Mouse (Mus musculus) frontal cortex, adult 2 months (tissue): ENCODE results near the gene Glt28d2. TPM values are rescaled to one million over a fixed set of nuclear protein-coding genes. Genes with fewer than 3 reads are reported as not detected.

ENCODE experiments used
- DNase-seq, 2 experiments: peaks; one replicate each; pipeline ENCODE4 v3.0.0; 2022; ENCODE audit warnings: low spot score in 1 of 2; ENCODE audit errors: extremely low spot score in 1 of 2
- polyA plus RNA-seq: library from polyadenylated mRNA; depleted of rRNA; stranded (reverse); fragments of >200 nt; gene quantifications from 2 replicates; pipeline ENCODE4 v1.2.3, GENCODE M21; 2012; rRNA removed

The Glt28d2 gene
- polyA plus RNA-seq, 1 experiment, result 0.84 TPM

- DNase-seq, result no peak
These were observed 58.3 kb downstream of the Glt28d2 start for GRCm38 (mm10) chr3:85829047-85829446.

DNA sequence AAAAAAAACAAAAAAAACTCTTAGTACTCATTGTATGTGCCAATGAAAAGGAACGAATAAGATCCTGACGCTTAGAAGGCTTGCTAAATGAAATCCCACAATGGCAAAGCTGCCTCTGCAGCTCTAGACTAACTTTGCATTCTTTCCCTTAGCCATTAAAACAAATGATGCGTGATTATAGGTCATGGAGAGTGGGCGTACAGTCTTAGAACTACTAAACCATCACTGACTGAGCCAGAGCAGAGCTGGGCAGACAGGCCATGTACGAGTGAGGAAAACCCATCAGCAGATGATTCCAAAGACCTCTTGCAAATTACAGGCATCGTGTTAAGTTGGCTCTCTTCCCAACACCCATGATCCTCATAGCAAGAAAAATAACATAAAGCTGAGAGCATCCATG lies 59.5 kb downstream of the Glt28d2 start:
- DNase-seq, result no peak

DNA sequence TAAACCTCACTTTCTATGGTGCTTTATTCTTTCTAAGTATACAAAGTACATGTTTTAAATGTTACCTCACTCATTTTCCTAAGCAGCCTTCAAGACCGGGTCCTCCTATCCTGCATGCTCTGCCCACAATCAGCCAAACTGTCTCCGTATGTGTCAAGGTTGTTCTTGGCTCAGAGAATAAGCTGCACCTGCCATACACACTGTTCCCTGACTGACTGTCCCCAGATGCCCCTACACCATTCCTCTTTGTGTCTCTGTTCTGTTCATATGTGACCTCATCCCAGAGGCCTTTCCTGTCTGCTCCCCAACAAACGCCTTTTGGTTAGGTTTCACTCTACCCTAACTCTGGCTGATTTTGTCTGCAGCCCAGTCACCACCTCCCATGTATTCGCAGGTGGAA lies 60.0 kb downstream of the Glt28d2 start:
- no peak for DNase-seq

DNA sequence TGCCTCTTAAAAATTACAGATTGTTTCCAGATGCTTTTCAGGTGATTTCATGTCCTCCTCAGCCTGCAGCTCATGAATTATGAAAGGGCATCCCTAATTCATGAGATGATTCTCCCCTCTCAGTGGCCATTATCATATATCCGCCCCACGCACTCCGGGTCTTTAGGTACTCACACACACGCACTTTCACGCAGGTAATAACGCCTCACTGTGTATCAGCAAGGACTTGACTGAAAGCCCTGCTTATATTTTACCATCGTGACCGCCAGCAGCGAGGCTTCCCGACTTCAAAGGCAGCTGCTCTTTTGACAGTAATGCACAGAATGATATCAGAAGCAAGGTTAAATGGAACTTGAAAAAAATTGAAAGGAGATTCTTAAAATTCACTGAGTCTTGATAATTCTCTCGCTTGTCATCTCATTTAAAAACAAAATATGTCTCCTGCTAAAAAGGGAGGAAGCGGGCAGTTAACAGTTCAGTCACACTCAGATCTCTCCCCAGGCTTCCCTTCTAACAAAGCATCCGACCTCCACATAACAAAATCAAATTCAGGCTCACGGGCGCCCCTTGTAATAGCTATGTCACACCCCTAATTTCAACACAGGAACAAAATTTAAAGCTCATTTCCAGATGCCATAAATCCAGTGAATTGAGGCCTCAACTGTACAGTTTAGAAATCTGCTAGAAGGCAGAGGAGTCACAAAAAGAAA lies 66.3 kb downstream of the Glt28d2 start:
- no peak for DNase-seq

Other genes starting within 250 kb of the Glt28d2 start
- 1.4 and 1.6 TPM in 2 replicates for gene Fam160a1, start 70.2 kb downstream of the Glt28d2 start, polyA plus RNA-seq
- gene Gm37240, start within 50 bp of the Glt28d2 start, polyA plus RNA-seq, result 0.13 and 0.26 TPM in 2 replicates
- 13.5 TPM in 2 replicates for gene Sh3d19, start 83.6 kb upstream of the Glt28d2 start, polyA plus RNA-seq
- gene Prss48, start 115.0 kb upstream of the Glt28d2 start, polyA plus RNA-seq, result not detected in 2 replicates